Mouse (Mus musculus) embryonic stem cell, embryonic (primary cell): ENCODE results near the gene Stub1.

ENCODE experiments used
- CTCF ChIA-PET, 4 experiments: fragments of 300-600 bp in 2 of 4; fragments of 350-600 bp in 2 of 4; sonication (Branson Sonifier 250); formaldehyde crosslinking; loops; one replicate each; lab custom pipeline; 2022; ENCODE audit warnings: inconsistent platforms in 2 of 4; lab: Charles Lee
- POLR2A ChIA-PET, 4 experiments: fragments of 300-600 bp in 2 of 4; fragments of 350-600 bp in 2 of 4; sonication (Branson Sonifier 250); formaldehyde crosslinking; loops; one replicate each; lab custom pipeline; 2022; ENCODE audit warnings: antibody characterized with exemption in 4 of 4, inconsistent platforms in 1 of 4; lab: Charles Lee

Gene Stub1

DNA sequence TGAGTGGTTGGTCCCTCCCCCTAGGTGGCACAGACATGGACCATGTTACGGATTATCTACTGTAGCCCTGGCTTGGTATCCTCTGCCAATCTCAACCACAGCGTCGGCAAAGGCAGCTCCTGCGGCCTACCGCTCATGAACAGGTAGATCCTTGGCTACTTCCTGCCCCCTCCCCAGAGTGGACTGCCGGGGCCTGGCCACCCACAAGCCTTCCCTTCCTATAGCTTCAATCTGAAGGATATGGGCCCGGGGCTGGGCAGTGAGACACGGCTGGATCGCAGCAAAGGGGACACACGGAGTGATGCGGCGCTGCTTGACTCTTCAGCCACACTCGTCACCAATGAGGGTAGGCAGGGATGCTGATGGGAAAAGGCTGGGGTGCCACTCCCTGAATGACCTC lies 6.2 kb downstream of the Stub1 start:
- CTCF ChIA-PET: no interaction called here

DNA sequence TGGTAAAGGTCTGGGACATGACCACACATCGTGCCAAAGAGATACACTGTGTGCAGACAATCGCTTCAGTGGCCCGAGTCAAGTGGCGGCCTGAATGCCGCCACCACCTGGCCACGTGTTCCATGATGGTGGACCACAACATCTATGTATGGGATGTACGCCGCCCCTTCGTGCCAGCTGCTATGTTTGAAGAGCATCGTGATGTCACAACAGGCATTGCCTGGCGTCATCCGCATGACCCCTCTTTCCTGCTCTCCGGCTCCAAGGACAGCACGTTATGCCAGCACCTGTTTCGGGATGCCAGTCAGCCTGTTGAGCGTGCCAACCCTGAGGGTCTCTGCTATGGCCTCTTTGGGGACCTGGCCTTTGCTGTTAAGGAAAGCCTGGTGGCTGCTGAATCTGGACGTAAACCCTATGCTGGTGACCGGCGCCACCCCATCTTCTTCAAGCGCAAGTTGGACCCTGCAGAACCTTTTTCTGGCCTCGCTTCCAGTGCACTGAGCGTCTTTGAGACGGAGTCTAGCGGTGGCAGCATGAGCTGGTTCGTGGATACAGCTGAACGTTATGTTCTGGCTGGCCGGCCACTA lies 7.1 kb downstream of the Stub1 start:
- ChIA-PET POLR2A (interaction anchor here in 2 of 4 experiments (0.9 to 4.4 kb wide), 8 partner anchors 7 to 286 kb away, joined by 3 to 44 read pairs (median 4); partner anchors contain the start of genes Haghl (in 1 of the 2), Rhbdl1 (in 1 of the 2) and Stub1 (in 1 of the 2)), CTCF (no interaction called here)

More for the DNA sequence above, 6.2 kb downstream of the Stub1 start:
- POLR2A ChIA-PET: interaction anchor here in 2 of 4 experiments (0.6 to 9.2 kb wide), 10 partner anchors 9 to 562 kb away, joined by 3 to 92 read pairs (median 3); partner anchors contain the start of genes Capn15 (in 1 of the 2), Rhbdl1 (in 1 of the 2) and Wfikkn1 (in 1 of the 2)

GRCm38 (mm10) chr17:25825311-25825710 lies 7.9 kb downstream of the Stub1 start:
- CTCF ChIA-PET: no interaction called here
- POLR2A ChIA-PET: interaction anchor here in 3 of 4 experiments (0.7 to 4.4 kb wide), 7 partner anchors 8 to 399 kb away, joined by 3 to 60 read pairs (median 4); partner anchors contain the start of genes Stub1 (in 2 of the 3), Haghl (in 1 of the 3) and Rhbdl1 (in 1 of the 3)

- CTCF ChIA-PET: interaction anchor here in 1 of 4 experiments (1.0 to 1.5 kb wide), 2 partner anchors 8 to 12 kb away, joined by 3 to 4 read pairs; partner anchors contain the start of gene Stub1
- POLR2A ChIA-PET: interaction anchor here (0.7 to 4.4 kb wide), 12 partner anchors 8 to 399 kb away, joined by 3 to 60 read pairs (median 4); partner anchors contain the start of genes Rhbdl1 (in 2 of the 4), Stub1 (in 2 of the 4) and Mcrip2 (in 1 of the 4)
Measured at GRCm38 (mm10) chr17:25824362-25825142, 8.7 kb downstream of the Stub1 start.

GRCm38 (mm10) chr17:25823452-25823851 lies 9.8 kb downstream of the Stub1 start, which contains the start of gene Wdr24:
Gene Wdr24, plus strand, starts transcription at chr17:25823627.
- CTCF ChIA-PET: interaction anchor here in 2 of 4 experiments (1.2 to 1.5 kb wide), 3 partner anchors 9 to 308 kb away, joined by 3 to 11 read pairs (median 3); partner anchors contain the start of gene Stub1 (in 2 of the 2)
- POLR2A ChIA-PET: interaction anchor here (0.5 to 4.4 kb wide), 18 partner anchors 9 to 97 kb away, joined by 3 to 60 read pairs (median 6); partner anchors contain the start of genes Stub1 (in 3 of the 4), Rhbdl1 (in 2 of the 4), Fam173a (in 1 of the 4) and Mcrip2 (in 1 of the 4)

DNA sequence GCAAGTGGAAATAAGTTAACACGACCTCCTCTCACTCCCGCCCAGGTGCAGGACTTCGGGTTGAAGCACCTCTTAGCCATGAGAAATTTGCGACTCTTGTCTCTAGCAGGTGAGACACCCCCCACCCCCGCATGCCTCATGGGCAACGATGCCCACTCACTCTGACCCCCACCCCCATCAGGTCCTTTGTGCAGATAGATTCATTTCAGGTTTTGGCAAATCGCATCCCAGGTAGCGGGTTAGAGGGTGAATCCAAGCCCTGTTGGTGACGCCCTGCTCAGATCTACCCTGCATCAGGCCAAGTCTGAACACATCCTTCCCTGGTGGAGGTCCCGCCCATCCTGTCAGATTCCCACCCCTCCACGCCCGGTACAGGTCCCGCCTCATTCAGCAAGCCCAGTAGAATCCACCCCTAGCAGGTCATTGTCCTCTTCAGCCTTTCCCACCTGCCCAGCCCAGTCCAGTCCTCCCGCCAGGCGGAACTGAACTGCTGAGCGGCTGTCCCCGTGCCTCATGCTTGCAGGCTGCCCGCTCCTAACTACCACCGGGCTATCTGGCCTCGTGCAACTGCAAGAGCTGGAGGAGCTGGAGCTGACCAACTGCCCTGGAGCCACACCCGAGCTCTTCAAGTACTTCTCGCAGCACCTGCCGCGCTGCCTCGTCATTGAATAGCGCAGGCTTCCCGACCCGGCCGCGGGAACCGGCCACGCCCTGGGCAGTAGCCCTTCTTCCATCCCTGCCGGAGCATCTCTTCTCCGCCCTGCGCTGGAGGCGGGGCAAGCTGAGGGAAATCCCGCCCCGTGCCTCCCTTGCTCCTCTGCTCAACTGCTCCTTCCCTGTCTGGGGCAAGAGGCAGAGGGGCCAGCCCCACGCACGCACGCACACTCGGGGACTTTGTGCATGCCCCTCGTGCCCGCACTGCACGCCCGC lies 14.1 kb downstream of the Stub1 start:
- ChIA-PET POLR2A (interaction anchor here in 3 of 4 experiments (0.5 to 10.0 kb wide), 19 partner anchors 9 to 546 kb away, joined by 3 to 92 read pairs (median 3); partner anchors contain the start of genes Jmjd8 (in 3 of the 3), Stub1 (in 3 of the 3), Fbxl16 (in 2 of the 3) and Chtf18 (in 1 of the 3)), CTCF (interaction anchor here in 2 of 4 experiments (0.6 to 1.1 kb wide), 6 partner anchors 14 to 304 kb away, joined by 3 to 4 read pairs (median 4); partner anchors contain the start of genes Mcrip2 (in 1 of the 2), Mrpl28 (in 1 of the 2) and Stub1 (in 1 of the 2))

DNA sequence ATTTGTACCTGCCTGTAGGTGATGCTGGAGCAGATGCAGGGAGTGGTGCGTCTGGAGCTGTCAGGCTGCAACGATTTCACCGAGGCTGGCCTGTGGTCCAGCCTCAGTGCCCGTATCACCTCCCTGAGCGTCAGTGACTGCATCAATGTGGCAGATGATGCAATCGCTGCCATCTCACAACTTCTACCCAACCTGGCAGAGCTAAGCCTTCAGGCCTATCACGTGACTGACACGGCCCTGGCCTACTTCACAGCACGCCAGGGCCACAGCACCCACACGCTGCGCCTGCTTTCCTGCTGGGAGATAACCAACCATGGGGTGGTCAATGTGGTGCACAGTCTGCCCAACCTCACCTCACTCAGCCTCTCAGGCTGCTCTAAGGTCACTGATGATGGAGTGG lies 15.5 kb downstream of the Stub1 start:
- CTCF ChIA-PET: interaction anchor here in 3 of 4 experiments (0.6 to 1.5 kb wide), 6 partner anchors 16 to 367 kb away, joined by 3 to 6 read pairs (median 4); partner anchors contain the start of gene Wdr90 (in 1 of the 3)
- POLR2A ChIA-PET: interaction anchor here in 2 of 4 experiments (0.6 to 10.0 kb wide), 11 partner anchors 9 to 435 kb away, joined by 3 to 92 read pairs (median 3); partner anchors contain the start of genes Stub1 (in 2 of the 2), Fbxl16 (in 1 of the 2), Jmjd8 (in 1 of the 2) and Luc7l (in 1 of the 2)

DNA sequence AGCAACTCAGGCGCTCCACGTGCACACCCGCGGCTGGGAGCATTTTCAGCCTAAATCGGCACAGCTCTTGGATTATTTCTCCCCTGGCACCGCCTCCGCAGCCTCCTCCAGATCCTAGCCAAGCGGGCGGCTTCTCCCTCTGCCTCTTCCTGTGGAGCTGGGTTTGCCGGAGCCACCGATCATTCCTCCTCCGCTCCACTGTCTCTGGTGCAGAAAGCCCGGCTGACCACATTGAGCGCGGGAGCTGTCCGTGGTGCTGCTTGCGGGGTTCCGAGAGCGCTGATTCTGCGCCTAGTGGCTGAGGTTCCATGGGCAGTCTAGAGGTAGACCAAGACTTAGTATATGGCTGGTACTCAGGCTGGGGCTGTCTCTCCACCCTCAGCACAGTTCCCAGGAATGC lies 19.7 kb downstream of the Stub1 start:
- ChIA-PET CTCF (interaction anchor here (0.5 to 1.9 kb wide), 21 partner anchors 9 to 1122 kb away, joined by 3 to 6 read pairs (median 3); partner anchors contain the start of genes Stub1 (in 2 of the 4), Chtf18 (in 1 of the 4), Rhot2 (in 1 of the 4) and Rpusd1 (in 1 of the 4)), POLR2A (interaction anchor here (0.6 to 10.0 kb wide), 22 partner anchors 9 to 1103 kb away, joined by 3 to 92 read pairs (median 4); partner anchors contain the start of genes Wdr24 (in 3 of the 4), Chtf18 (in 2 of the 4), Rpusd1 (in 2 of the 4) and Stub1 (in 2 of the 4))

- CTCF ChIA-PET: no interaction called here
Measured at GRCm38 (mm10) chr17:25810890-25811289, 22.3 kb downstream of the Stub1 start.

DNA sequence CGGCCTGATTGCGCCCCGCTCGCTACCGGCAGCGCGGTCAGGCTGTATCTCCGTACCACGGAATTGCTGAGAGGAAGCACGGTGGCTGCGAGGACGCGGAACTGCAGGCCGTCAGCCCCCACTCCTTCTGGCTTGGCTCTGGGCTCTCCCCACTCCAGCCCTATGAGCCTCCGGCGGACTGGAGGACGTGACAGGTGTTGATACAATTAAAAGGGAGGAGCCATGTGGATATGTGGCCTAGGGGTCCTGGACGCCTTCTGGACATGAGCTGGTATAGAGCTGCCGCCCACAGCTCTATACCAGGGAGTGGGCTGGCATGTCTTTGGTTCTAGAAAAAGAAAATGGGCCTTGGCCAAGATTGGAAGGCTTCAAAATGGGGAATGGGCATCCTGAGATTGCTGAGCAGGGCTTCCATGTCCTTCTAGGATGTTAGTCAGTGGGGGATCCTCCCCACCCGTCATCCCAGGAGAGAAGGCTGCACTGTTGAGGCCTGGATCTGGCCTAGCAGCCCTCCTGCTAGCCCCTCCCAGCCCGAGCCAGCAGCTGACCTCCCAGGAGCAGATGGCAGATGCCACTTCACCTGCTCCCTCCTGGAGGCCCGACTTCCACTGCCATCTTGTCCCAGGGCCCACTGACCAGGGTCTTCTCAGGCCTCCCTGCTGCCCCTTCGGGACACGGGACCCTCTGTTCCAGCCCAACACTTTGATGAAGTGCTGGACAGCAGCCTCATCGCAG lies 23.4 kb downstream of the Stub1 start:
- ChIA-PET POLR2A (interaction anchor here in 3 of 4 experiments (0.5 to 2.8 kb wide), 17 partner anchors 8 to 565 kb away, joined by 3 to 16 read pairs (median 4); partner anchors contain the start of genes Metrn (in 3 of the 3), Haghl (in 1 of the 3), Jmjd8 (in 1 of the 3) and Stub1 (in 1 of the 3)), CTCF (interaction anchor here in 3 of 4 experiments (0.7 to 1.5 kb wide), 6 partner anchors 13 to 239 kb away, joined by 3 to 5 read pairs (median 3); partner anchors contain the start of genes Metrn (in 1 of the 3), Narfl (in 1 of the 3) and Sox8 (in 1 of the 3))

More at GRCm38 (mm10) chr17:25810890-25811289, 22.3 kb downstream of the Stub1 start:
- POLR2A ChIA-PET: no interaction called here

- CTCF ChIA-PET: interaction anchor here in 3 of 4 experiments (0.7 to 1.9 kb wide), 8 partner anchors 12 to 241 kb away, joined by 3 to 11 read pairs (median 3); partner anchors contain the start of genes Metrn (in 3 of the 3), Narfl (in 1 of the 3) and Sox8 (in 1 of the 3)
- POLR2A ChIA-PET: interaction anchor here in 3 of 4 experiments (0.5 to 2.8 kb wide), 21 partner anchors 9 to 564 kb away, joined by 3 to 12 read pairs (median 3); partner anchors contain the start of genes Metrn (in 3 of the 3), Stub1 (in 2 of the 3), Chtf18 (in 1 of the 3) and Haghl (in 1 of the 3)
Measured at GRCm38 (mm10) chr17:25808789-25809605, 24.2 kb downstream of the Stub1 start, which contains the start of gene Fbxl16. Gene Fbxl16, plus strand, starts transcription at chr17:25809085.

DNA sequence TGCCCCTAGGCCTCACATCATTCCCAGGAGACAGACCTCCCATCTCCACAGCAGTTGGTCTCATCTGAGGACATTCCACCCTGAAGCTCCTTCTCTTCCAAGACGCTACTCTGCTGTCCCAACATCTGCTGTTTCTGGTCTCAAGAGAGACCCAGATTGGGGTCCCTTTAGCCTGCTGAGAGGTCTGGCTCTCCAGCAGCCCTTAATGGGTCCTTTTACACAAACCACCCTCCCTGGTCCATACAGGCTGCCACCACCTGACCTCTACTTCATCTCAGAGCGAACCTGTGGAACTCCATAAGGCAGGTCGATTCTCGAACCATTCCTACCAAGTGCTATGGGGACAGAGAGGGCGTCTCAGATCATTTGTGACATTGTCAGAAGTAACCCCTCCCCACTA lies 25.2 kb downstream of the Stub1 start:
- POLR2A ChIA-PET: interaction anchor here in 3 of 4 experiments (0.9 to 2.8 kb wide), 12 partner anchors 10 to 302 kb away, joined by 3 to 12 read pairs (median 6); partner anchors contain the start of genes Stub1 (in 2 of the 3), Chtf18 (in 1 of the 3), Haghl (in 1 of the 3) and Metrn (in 1 of the 3)

GRCm38 (mm10) chr17:25807452-25807851 lies 25.8 kb downstream of the Stub1 start:
- ChIA-PET POLR2A (interaction anchor here in 3 of 4 experiments (0.6 to 2.8 kb wide), 10 partner anchors 9 to 952 kb away, joined by 3 to 12 read pairs (median 6); partner anchors contain the start of genes Chtf18 (in 1 of the 3), Haghl (in 1 of the 3), Metrn (in 1 of the 3) and Rpusd1 (in 1 of the 3)), CTCF (interaction anchor here in 3 of 4 experiments (0.5 to 1.9 kb wide), 5 partner anchors 63 to 1627 kb away, joined by 3 to 11 read pairs (median 5); partner anchors contain the start of genes Gng13 (in 1 of the 3) and Ntn3 (in 1 of the 3))

More for the DNA sequence above, 25.2 kb downstream of the Stub1 start:
- CTCF ChIA-PET: interaction anchor here in 3 of 4 experiments (0.5 to 1.9 kb wide), 8 partner anchors 11 to 1599 kb away, joined by 3 to 11 read pairs (median 3); partner anchors contain the start of genes Gng13 (in 1 of the 3), Metrn (in 1 of the 3), Narfl (in 1 of the 3) and Ntn3 (in 1 of the 3)
